Mouse (Mus musculus) left cerebral cortex, adult 9 months (tissue): ENCODE measurements around the gene Diaph3.

ENCODE experiments used
- DNase-seq, 2 experiments: peaks; one replicate each; pipeline ENCODE4 v3.0.0; 2022; ENCODE audit warnings: low spot score in 2 of 2

Diaph3 gene

GRCm38 (mm10) chr14:86847154-86847810, 293.8 kb downstream of the Diaph3 start:
- no peak for DNase-seq

GRCm38 (mm10) chr14:86844075-86844474, 297.0 kb downstream of the Diaph3 start:
- no peak for DNase-seq

GRCm38 (mm10) chr14:86837642-86838041, 303.4 kb downstream of the Diaph3 start:
- DNase-seq = no peak

- no peak for DNase-seq
Observed at GRCm38 (mm10) chr14:86834851-86835250, 306.2 kb downstream of the Diaph3 start.

- DNase-seq = no peak
Observed at GRCm38 (mm10) chr14:86834269-86834668, 306.8 kb downstream of the Diaph3 start.

- no peak for DNase-seq
Observed at GRCm38 (mm10) chr14:86833003-86833402, 308.0 kb downstream of the Diaph3 start.

GRCm38 (mm10) chr14:86816246-86816645, 324.8 kb downstream of the Diaph3 start:
- DNase-seq = no peak

GRCm38 (mm10) chr14:86788880-86789641, 352.0 kb downstream of the Diaph3 start:
- no peak for DNase-seq

- DNase-seq = no peak
Observed at GRCm38 (mm10) chr14:86786866-86787265, 354.2 kb downstream of the Diaph3 start.

- DNase-seq = peak in 1 of 2 experiments; percentile 43
Observed at GRCm38 (mm10) chr14:86781553-86782273, 359.3 kb downstream of the Diaph3 start.

- peak; percentile 14 to 60 for DNase-seq
Observed at GRCm38 (mm10) chr14:86773311-86773710, 367.7 kb downstream of the Diaph3 start.

- no peak for DNase-seq
Observed at GRCm38 (mm10) chr14:86772176-86773150, 368.6 kb downstream of the Diaph3 start.

- DNase-seq = no peak
Observed at GRCm38 (mm10) chr14:86764286-86764685, 376.7 kb downstream of the Diaph3 start.

GRCm38 (mm10) chr14:86757604-86758520, 383.2 kb downstream of the Diaph3 start:
- DNase-seq = no peak

GRCm38 (mm10) chr14:86757132-86757531, 383.9 kb downstream of the Diaph3 start:
- DNase-seq = no peak

- DNase-seq = no peak
Observed at GRCm38 (mm10) chr14:86750351-86750750, 390.7 kb downstream of the Diaph3 start.

GRCm38 (mm10) chr14:86749425-86749824, 391.6 kb downstream of the Diaph3 start:
- no peak for DNase-seq

- DNase-seq = peak; percentile 88 to 90
Observed at GRCm38 (mm10) chr14:86748876-86749275, 392.2 kb downstream of the Diaph3 start.

- DNase-seq = no peak
Observed at GRCm38 (mm10) chr14:86744523-86744922, 396.5 kb downstream of the Diaph3 start.

- no peak for DNase-seq
Observed at GRCm38 (mm10) chr14:86741855-86742531, 399.0 kb downstream of the Diaph3 start.
